In the genomic region with DNA sequence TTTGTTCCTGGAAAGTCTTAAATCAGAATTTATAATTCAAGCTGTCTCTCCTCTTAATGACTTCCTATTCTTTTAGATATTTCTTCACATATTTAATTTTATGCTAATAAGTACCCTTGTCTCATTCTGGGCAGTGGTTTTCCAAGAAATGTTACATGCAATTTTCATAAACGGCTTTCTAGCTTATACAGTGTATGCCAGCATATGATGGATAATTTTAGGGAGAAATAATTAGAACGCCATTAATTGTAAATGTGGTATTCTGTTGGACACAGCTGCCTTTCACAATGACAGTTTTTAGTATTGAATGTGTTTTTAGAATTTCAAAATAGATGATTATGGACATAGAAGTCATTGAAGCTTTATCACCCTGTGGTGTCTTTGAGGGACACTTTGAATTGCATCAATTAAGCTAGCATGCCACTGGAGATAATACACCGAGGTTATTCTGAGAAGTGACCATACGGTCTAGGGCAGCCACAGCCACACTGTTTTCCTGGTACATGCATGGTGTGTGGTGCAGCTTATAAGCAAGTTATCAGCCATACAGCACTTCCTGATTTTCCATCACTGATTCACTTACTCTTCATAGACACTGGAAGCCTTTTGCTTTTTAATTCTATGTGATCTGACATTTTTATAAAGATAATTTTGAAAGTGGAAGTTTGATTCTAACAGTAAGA, we compare ENCODE assay signal across 16 mouse cellular contexts.
DNase-seq lines count a peak whose midpoint lies in the region; ATAC-seq and TF ChIP-seq lines count a peak whose summit lies in the region.
"Had no signal": no experiment of that assay in that cellular context is flagged by ENCODE, and none has a peak within 500 bp of the region (broad histone marks: within the 10 kb centered on the region; RNA-seq: fewer than 3 reads in every experiment).

No protein-coding gene starts in this region.

- TF ChIP-seq CTCF in heart, adult 2 months (IDR thresholded peaks at IDR 0.05), result no peak

- peak; percentile 68 for ATAC-seq in megakaryocyte, adult 5-6 weeks (ENCODE audit: poor library complexity, severe bottlenecking)

- H3K4me1 ChIP-seq in heart, adult 2 months (ENCODE audit: control insufficient read depth, insufficient read depth, low read length), result peaks cover 7% of the 10 kb centered on the region
- H3K4me1 ChIP-seq: embryonic facial prominence, embryonic 15.5 days; hindbrain, embryonic 15.5 days; midbrain, embryonic 12.5 days had no signal

- H3K27ac ChIP-seq in heart, adult 2 months, result peak overlapping the region; percentile 30
- H3K27ac ChIP-seq: embryonic facial prominence, embryonic 15.5 days; hindbrain, embryonic 15.5 days; liver, embryonic 15.5 days; midbrain, embryonic 12.5 days had no signal

- H3K9ac ChIP-seq in heart, adult 2 months (ENCODE audit: low read depth, low read length), result no peak overlapping the region
- H3K9ac ChIP-seq: embryonic facial prominence, embryonic 15.5 days; hindbrain, embryonic 15.5 days; liver, embryonic 15.5 days; midbrain, embryonic 12.5 days had no signal

- TF ChIP-seq EP300 in heart, adult 2 months (IDR thresholded peaks at IDR 0.05; ENCODE audit: insufficient read depth, low read depth, low read length), result no peak

- TF ChIP-seq POLR2A in heart, adult 2 months (IDR thresholded peaks at IDR 0.05; ENCODE audit: insufficient read depth, low read depth, low read length), result no peak

- intact Hi-C loops in heart, adult 2 months (cut with DNase I), result no loop called here

- peaks cover 5% of the 10 kb centered on the region; the same call in 1 of the 2 replicates for H3K79me2 ChIP-seq in heart, adult 2 months (replicated peaks; ENCODE audit: control insufficient read depth, insufficient read depth, low read length)

- DNase-seq in heart, adult 2 months, result no peak
- no peak for DNase-seq in heart, adult 11 months
- DNase-seq in 416B (ENCODE audit: low read depth), result peak; percentile 88
- DNase-seq in c-Kit-positive CD71-positive TER-119-negative erythroid progenitor cells, embryonic 14.5 days (ENCODE audit: low read depth), result peak; percentile 31
- DNase-seq in thymus, adult 18-20 months, result no peak
- DNase-seq in layer of hippocampus, adult 11-12 months (ENCODE audit: low spot score), result no peak
- DNase-seq: cerebellum, adult 9-11 months; embryo, embryonic 11 days; layer of hippocampus, postnatal 36 days; left cerebral cortex, postnatal 4 days; lung, postnatal 14 days had no signal

- H3K36me3 ChIP-seq in heart, adult 2 months (ENCODE audit: control insufficient read depth, insufficient read depth, low read length), result peaks cover 40% of the 10 kb centered on the region
- H3K36me3 ChIP-seq: embryonic facial prominence, embryonic 15.5 days; hindbrain, embryonic 15.5 days; liver, embryonic 15.5 days; midbrain, embryonic 12.5 days had no signal

- WGBS in heart, adult 2 months, result 63% methylated on average over 4 of the region's 4 CpGs

- H3K27me3 ChIP-seq in heart, adult 2 months (ENCODE audit: control insufficient read depth, insufficient read depth, low read length), result no peaks in the 10 kb centered on the region
- H3K27me3 ChIP-seq: embryonic facial prominence, embryonic 15.5 days; hindbrain, embryonic 15.5 days; liver, embryonic 15.5 days had no signal

- H3K4me3 ChIP-seq in heart, adult 2 months, result no peak overlapping the region
- H3K4me3 ChIP-seq: embryonic facial prominence, embryonic 15.5 days; hindbrain, embryonic 15.5 days; liver, embryonic 15.5 days; midbrain, embryonic 12.5 days had no signal

Comparison
In these comparisons a context has a peak if more than half of its experiments do, and no peak if none do; other contexts are left out.
1. DNase-seq: peak in 416B (single experiment) and c-Kit-positive CD71-positive TER-119-negative erythroid progenitor cells, embryonic 14.5 days (single experiment); none in heart, adult 2 months (0 of 2), heart, adult 11 months (single experiment), thymus, adult 18-20 months (0 of 2) and layer of hippocampus, adult 11-12 months (single experiment).